Mouse (Mus musculus) cerebellum, postnatal 4 days (tissue): ENCODE measurements around the gene Nr3c2.

Experiments used
- DNase-seq, 2 experiments: peaks; one replicate each; pipeline ENCODE4 v3.0.0; 2022; ENCODE audit warnings: low spot score in 2 of 2, mixed read lengths in 1 of 2

Nr3c2 gene

GRCm38 (mm10) chr8:77055492-77056021 lies 156.3 kb downstream of the Nr3c2 start:
- DNase-seq, result no peak

GRCm38 (mm10) chr8:77056853-77057252 lies 157.6 kb downstream of the Nr3c2 start:
- DNase-seq, result no peak

- no peak for DNase-seq
Observed at GRCm38 (mm10) chr8:77082687-77083086, 183.4 kb downstream of the Nr3c2 start.

- no peak for DNase-seq
Observed at GRCm38 (mm10) chr8:77086036-77086435, 186.8 kb downstream of the Nr3c2 start.

- no peak for DNase-seq
Observed at GRCm38 (mm10) chr8:77096721-77097120, 197.5 kb downstream of the Nr3c2 start.

GRCm38 (mm10) chr8:77098101-77098500 lies 198.9 kb downstream of the Nr3c2 start:
- DNase-seq, result no peak

GRCm38 (mm10) chr8:77100370-77100769 lies 201.1 kb downstream of the Nr3c2 start:
- no peak for DNase-seq

- DNase-seq, result no peak
Observed at GRCm38 (mm10) chr8:77102879-77103278, 203.6 kb downstream of the Nr3c2 start.

GRCm38 (mm10) chr8:77112719-77113118 lies 213.5 kb downstream of the Nr3c2 start:
- no peak for DNase-seq

- DNase-seq, result no peak
Observed at GRCm38 (mm10) chr8:77114769-77115168, 215.5 kb downstream of the Nr3c2 start.

- DNase-seq, result no peak
Observed at GRCm38 (mm10) chr8:77116419-77117079, 217.3 kb downstream of the Nr3c2 start.

- no peak for DNase-seq
Observed at GRCm38 (mm10) chr8:77120810-77121570, 221.7 kb downstream of the Nr3c2 start.

GRCm38 (mm10) chr8:77121571-77121890 lies 222.3 kb downstream of the Nr3c2 start:
- DNase-seq, result peak in 1 of 2 experiments; percentile 2

- DNase-seq, result no peak
Observed at GRCm38 (mm10) chr8:77122300-77122699, 223.1 kb downstream of the Nr3c2 start.

- DNase-seq, result no peak
Observed at GRCm38 (mm10) chr8:77125777-77126176, 226.5 kb downstream of the Nr3c2 start.

- no peak for DNase-seq
Observed at GRCm38 (mm10) chr8:77128006-77128405, 228.8 kb downstream of the Nr3c2 start.

- no peak for DNase-seq
Observed at GRCm38 (mm10) chr8:77132903-77133637, 233.8 kb downstream of the Nr3c2 start.

GRCm38 (mm10) chr8:77133797-77134385 lies 234.6 kb downstream of the Nr3c2 start:
- DNase-seq, result no peak

GRCm38 (mm10) chr8:77145285-77145684 lies 246.0 kb downstream of the Nr3c2 start:
- no peak for DNase-seq

- no peak for DNase-seq
Observed at GRCm38 (mm10) chr8:77154496-77154895, 255.3 kb downstream of the Nr3c2 start.

GRCm38 (mm10) chr8:77169320-77169719 lies 270.1 kb downstream of the Nr3c2 start:
- no peak for DNase-seq
